Mouse (Mus musculus) retina, adult 2 months (tissue): ENCODE measurements around the gene Myrf.

ENCODE experiments used
- DNase-seq: peaks from one replicate; pipeline ENCODE4 v3.0.0-alpha.2; 2012; ENCODE audit warnings: low read depth, low spot score

Myrf gene

GRCm38 (mm10) chr19:10208851-10209250 lies 31.7 kb downstream of the Myrf start:
- no peak for DNase-seq

- DNase-seq, result no peak
Measured at GRCm38 (mm10) chr19:10205051-10205450, 35.5 kb downstream of the Myrf start.

GRCm38 (mm10) chr19:10204616-10205001 lies 35.9 kb downstream of the Myrf start:
- no peak for DNase-seq

GRCm38 (mm10) chr19:10203848-10204615 lies 36.5 kb downstream of the Myrf start, which contains the start of the genes Tmem258 and Fen1:
Gene Tmem258, plus strand, starts transcription at chr19:10204014.
Gene Fen1, minus strand, starts transcription at chr19:10204169.
- DNase-seq, result peak; percentile 83

GRCm38 (mm10) chr19:10203146-10203847 lies 37.3 kb downstream of the Myrf start:
- no peak for DNase-seq

- no peak for DNase-seq
Measured at GRCm38 (mm10) chr19:10198723-10199122, 41.8 kb downstream of the Myrf start.

- DNase-seq, result no peak
Measured at GRCm38 (mm10) chr19:10198286-10198685, 42.3 kb downstream of the Myrf start.

- no peak for DNase-seq
Measured at GRCm38 (mm10) chr19:10197130-10197529, 43.4 kb downstream of the Myrf start.

GRCm38 (mm10) chr19:10195252-10195651 lies 45.3 kb downstream of the Myrf start:
- DNase-seq, result no peak

GRCm38 (mm10) chr19:10194337-10194736 lies 46.2 kb downstream of the Myrf start:
- DNase-seq, result no peak

GRCm38 (mm10) chr19:10191326-10191725 lies 49.2 kb downstream of the Myrf start:
- no peak for DNase-seq

GRCm38 (mm10) chr19:10190796-10191195 lies 49.8 kb downstream of the Myrf start:
- DNase-seq, result no peak

- no peak for DNase-seq
Measured at GRCm38 (mm10) chr19:10189940-10190339, 50.6 kb downstream of the Myrf start.

- DNase-seq, result no peak
Measured at GRCm38 (mm10) chr19:10189022-10189421, 51.5 kb downstream of the Myrf start.

- no peak for DNase-seq
Measured at GRCm38 (mm10) chr19:10188281-10188811, 52.2 kb downstream of the Myrf start.

GRCm38 (mm10) chr19:10186569-10186968 lies 54.0 kb downstream of the Myrf start:
- DNase-seq, result no peak

GRCm38 (mm10) chr19:10185876-10186275 lies 54.7 kb downstream of the Myrf start:
- no peak for DNase-seq

- no peak for DNase-seq
Measured at GRCm38 (mm10) chr19:10184096-10184495, 56.5 kb downstream of the Myrf start.

GRCm38 (mm10) chr19:10183299-10183983 lies 57.1 kb downstream of the Myrf start:
- no peak for DNase-seq

- peak; percentile 70 for DNase-seq
Measured at GRCm38 (mm10) chr19:10182670-10183298, 57.8 kb downstream of the Myrf start, which contains the start of gene Fads1. Gene Fads1, plus strand, starts transcription at chr19:10182888.

GRCm38 (mm10) chr19:10182142-10182541 lies 58.4 kb downstream of the Myrf start:
- DNase-seq, result no peak
